Mouse (Mus musculus) layer of hippocampus, postnatal 10 days (tissue): ENCODE data around the gene Maml2. TPM values are rescaled to one million over a fixed set of nuclear protein-coding genes. Genes with fewer than 3 reads are reported as not detected.

ENCODE experiments used
- DNase-seq, 2 experiments: peaks; one replicate each; pipeline ENCODE4 v3.0.0; 2021; ENCODE audit warnings: low spot score in 2 of 2
- total RNA-seq, 2 experiments: library from RNA; stranded (reverse); gene quantifications; 2 replicates each; pipeline ENCODE4 v1.2.3; 2021

The Maml2 gene
- total RNA-seq, 2 experiments from 2014 or later, result 11.2 to 13.0 TPM

DNA sequence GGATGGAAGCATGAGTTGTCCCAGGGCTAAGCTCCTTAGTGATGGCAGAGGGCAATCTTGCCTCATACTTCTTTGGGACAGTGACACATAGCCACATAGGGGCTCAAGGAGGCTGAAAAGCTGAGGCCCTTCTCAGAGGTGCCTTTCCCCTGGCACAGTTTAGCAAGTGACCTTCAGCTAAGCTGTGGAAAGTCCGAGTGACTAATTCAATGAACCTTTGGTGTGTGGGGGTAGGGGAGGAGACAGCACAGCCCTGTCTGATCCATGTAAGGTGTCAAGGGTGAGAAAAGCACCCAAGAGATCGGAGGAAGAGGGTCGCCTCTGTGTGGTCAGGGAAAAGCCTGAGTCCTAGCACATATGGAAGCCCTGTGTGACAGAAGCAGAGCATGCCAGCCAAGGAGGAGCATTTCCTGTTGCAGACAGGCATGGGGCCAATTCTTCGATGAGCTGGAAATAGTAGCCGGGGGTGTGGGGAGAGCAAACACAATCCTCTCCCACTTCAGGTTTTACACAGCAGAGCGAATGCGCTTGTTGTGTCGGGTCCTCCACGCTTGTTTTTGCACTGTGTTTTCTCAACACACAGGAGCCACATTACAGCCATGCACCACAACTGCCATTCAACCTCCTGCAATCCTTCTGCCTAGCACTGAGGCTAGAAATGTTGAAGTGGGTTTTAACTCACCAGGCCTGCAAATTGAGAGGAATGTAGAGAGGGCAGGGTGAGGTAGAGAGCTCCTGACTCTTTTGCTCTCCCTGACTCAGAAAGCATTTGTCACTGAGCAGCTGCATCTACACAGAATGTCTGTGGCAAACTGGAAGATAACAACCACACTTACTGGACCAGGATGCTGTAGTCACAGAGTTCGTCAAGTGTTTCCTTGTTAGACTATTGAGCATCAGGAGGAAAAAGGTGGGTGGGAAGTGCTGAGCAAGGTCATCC, 266.0 kb downstream of the Maml2 start:
- DNase-seq, result peak; percentile 48 to 59

DNA sequence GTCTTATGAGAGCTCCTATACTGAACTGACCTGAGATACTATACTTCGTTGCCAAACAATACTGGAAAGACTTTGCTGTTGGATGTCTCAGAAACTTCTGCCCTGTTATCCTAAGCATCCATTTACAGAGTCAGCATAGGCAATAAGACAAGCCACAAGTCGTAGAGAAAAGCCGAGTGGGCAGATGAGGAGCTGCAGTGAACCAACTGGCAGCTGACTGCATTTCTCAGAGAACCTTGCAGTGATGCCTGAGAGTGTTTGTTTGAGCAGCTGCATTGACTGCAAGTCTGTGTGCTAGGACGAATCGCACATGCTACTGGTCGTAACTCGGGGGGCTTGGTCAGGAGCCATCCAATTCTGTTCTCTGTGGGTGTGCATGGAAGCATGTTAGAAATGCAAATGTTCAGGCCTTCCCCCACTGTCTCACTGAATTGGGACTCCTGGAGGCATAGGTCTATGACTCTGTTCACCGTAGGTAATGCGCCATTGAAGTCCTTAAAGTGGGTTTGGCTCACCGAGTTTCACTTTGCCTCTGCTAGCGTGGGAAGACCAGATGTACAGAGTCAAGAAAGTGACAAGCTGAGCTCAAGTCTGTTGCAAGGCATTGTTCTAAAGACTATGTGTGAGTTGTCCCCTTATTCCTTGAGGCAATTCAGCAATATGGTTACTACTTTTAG, 267.7 kb downstream of the Maml2 start:
- no peak for DNase-seq

GRCm38 (mm10) chr9:13566154-13566885, 268.6 kb downstream of the Maml2 start:
- no peak for DNase-seq

- no peak for DNase-seq
These were observed 271.3 kb downstream of the Maml2 start for GRCm38 (mm10) chr9:13569023-13569422.

GRCm38 (mm10) chr9:13572847-13573246, 275.1 kb downstream of the Maml2 start:
- no peak for DNase-seq

- DNase-seq, result no peak
These were observed 276.3 kb downstream of the Maml2 start for GRCm38 (mm10) chr9:13574059-13574458.

DNA sequence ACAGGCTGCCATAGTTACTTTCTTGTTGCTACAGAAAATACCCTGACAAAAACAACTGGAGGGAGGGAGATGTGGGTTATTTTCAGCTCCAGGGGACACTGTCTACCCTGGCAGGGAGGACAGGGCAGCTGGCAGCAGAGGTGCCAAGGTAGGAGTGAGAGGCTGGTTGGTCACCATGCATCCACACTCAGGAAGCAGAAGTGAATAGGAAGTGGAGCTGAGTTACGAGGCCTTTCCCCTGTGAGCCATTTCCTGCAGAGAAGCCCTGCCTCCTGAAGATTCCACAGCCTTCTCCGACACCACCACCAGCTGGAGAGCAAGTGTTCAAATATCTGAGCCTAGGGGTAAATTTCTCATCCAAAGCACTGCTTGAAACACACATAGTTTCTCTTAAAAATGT, 277.2 kb downstream of the Maml2 start:
- no peak for DNase-seq

- no peak for DNase-seq
These were observed 279.4 kb downstream of the Maml2 start for GRCm38 (mm10) chr9:13577150-13577549.

DNA sequence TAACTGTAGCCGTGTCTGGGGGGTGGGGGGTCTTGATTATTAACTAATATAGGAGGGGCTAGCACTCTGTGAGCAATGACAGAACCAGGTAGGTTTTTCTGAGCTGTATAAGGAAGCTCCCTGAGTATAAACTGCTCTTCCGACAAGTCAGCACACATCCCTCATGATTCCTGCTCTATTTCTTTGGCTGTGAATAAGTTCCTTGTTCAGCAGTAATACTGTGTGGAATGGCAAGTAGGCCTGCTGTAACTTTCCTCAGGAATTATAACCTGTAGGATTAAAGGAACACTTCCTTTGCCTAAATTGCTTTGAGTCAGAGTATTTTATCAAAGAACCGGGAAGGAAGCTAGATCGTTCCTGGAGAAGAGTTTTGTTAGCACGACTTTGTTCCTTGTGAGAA, 283.4 kb downstream of the Maml2 start:
- DNase-seq, result no peak

GRCm38 (mm10) chr9:13583952-13584351, 286.2 kb downstream of the Maml2 start:
- no peak for DNase-seq

- DNase-seq, result no peak
These were observed 286.7 kb downstream of the Maml2 start for GRCm38 (mm10) chr9:13584435-13584834.

DNA sequence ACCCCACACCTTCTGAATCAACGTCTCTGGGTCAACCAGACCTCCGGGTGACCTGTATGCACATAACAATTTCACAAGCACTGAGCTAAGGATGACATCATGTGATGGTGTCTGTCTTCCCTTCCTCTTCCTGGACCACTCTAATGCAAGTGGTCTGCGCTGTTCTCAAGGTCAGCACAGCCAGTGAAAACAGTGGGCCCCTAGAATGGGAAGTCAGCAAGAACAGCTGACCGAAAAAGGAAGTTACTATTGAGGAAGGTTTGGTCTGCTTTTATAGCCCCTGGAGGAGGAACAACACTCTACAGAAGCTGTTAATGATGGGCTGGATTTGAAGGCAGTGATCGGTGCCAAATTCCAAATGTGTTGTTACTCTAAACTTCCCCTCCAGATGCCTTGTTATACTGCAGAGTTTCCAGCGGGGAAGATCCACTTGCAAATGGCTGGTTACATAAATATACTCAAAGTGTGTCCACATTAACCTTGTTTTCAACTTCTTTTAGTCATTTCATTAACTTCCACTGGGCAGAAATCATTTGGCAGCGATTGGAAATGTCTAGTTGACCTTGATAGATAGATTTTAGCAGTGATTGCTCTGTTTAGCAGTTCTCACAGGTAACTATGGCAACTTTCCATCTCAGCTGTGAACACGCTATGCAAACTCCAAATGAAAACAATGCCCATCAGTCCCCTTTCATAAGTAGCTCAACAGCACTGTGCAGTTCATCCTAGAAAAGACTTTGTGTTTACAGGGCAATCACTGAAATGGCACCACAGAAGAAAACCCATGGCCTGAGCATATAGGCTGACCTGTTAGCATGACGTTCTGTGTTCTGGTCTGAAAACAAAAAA, 289.6 kb downstream of the Maml2 start:
- DNase-seq, result no peak

GRCm38 (mm10) chr9:13588786-13589185, 291.0 kb downstream of the Maml2 start:
- DNase-seq, result no peak

DNA sequence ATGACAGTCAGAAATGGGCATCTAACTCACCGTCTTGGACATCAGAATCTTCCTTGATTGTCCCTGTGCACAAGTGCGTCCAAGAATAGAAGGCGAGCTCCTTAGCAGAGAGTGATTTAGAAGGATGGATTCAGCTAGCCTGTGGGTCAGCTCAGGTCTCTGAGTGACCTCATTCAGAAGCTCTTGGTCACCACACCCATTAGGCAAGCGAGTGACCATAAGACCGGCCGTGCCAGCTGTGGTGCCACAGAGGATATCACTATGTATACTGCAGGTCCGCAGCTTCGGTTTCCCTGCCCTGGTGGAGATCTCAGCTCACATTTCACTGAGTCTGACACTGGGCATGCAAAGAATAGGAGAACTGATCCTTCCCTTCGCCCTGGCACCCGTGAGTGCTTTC, 294.9 kb downstream of the Maml2 start:
- no peak for DNase-seq

DNA sequence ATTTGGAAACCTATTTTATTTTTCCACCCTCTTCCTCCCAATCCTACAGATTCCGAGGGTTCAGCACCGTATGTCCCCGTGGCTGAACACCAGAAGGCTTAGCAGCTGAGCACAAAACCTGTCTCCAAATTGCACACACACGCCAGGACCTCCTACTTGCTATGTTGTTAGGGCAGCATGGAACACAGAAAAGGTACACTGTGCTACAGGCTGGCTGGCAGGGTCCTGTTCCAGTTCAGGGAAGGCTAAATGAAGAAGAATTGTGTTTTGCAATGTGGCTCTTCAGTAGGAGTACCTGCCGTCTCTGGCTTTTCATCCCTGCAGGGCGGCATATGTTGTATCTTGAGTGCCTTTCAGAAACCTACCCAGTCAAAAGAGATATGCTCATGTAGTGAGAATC, 300.0 kb downstream of the Maml2 start:
- DNase-seq, result no peak

DNA sequence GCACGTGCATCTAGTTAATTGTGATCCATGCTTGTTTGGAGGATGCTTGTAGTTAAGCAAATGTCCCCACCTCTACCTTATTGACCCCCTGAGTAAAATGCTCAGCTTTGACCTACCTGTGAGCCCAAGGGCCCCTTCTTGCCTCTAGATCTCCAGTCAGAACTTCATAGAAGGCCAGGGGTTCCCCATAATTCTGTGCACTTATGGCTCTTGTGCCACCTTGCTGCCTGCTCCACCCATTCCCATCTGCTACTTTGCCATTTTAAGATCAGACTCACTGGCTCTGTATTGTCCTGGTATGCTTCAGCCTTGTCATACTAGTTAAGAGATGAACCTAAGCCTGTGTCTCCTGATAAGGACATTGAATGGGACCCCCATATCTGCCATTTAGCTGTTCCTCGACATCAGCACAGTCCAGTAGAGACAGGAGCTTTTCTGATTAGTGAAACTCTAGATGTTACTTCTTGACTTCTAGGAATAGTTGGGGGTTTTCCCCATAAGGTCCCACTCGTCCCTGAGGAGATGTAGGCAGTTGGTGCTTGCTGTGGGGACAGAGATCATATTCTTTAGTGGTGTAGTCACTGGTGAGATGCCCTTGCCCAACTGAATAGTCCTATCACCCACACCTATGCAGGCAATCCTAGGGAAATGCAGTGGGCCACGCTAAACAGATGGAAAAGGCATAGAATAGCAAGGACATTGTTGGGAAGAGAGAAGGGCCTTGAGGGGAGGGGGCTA, 301.0 kb downstream of the Maml2 start:
- DNase-seq, result no peak

GRCm38 (mm10) chr9:13599334-13599614, 301.5 kb downstream of the Maml2 start:
- no peak for DNase-seq

GRCm38 (mm10) chr9:13599800-13600199, 302.0 kb downstream of the Maml2 start:
- no peak for DNase-seq

DNA sequence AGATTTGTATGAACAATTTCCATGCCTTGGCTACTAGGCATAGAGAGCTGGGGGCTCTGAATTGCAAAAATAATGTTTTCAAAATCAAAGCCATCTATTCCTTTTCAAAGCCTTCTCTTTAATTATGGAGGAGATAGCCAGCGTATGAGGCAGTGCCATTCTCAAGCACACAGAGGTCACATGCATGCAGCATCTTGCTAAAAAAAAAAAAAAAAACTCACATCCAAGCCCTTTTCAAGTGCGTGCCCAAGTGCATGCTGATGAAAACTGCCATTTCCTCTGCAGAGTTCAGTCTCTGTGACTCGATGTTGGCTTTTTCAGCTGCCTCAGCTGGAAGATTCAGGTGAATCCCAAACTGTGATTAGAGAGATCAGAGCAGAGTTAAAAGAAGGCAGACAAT, 304.0 kb downstream of the Maml2 start:
- no peak for DNase-seq

DNA sequence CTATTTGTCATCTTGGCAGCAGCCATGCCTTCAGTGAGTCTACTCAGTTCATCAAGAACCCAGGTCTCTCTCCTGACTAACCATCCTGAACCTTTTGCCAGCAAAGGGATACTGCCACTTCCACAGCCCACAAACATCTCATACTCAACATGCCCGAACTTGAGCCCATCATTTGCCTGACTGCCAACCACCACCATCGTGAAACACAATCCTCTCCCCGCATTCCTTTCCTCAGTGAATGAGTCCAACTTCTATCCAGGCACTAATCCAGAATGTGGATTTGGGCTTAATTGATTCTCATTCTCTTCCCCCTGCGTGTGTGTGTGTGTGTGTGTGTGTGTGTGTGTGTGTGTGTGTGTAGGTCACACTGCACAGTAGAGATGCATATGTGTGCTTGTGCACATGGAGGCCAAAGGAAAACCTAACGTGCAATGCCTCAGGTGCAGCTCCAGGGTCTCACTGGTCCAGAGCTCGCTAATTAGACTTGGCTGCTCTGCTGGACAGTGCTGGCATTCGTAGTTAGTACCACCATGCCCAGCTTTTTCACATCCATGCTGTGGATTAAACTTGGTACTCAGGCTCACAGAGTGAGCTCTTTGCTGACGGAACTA, 305.9 kb downstream of the Maml2 start:
- peak; percentile 33 to 34 for DNase-seq
